Mouse (Mus musculus) heart, postnatal 0 days (tissue): ENCODE measurements around the gene Zswim5.

Experiments used
- CTCF ChIP-seq: IDR thresholded peaks from 2 replicates; pipeline ENCODE4 v1.5.1; 2016; ENCODE audit warnings: antibody characterized with exemption, control low read depth, low read depth
- EP300 ChIP-seq: IDR thresholded peaks from 2 replicates; pipeline ENCODE4 v1.6.1; 2016; ENCODE audit warnings: antibody characterized with exemption, low read depth

- TF ChIP-seq CTCF (no peak), EP300 (no peak)
Observed at GRCm38 (mm10) chr4:116939585-116939984, 62.4 kb downstream of the Zswim5 start.
